Mouse (Mus musculus): ENCODE results near the gene Tmem120a. TPM values are rescaled to one million over a fixed set of nuclear protein-coding genes. Genes with fewer than 3 reads are reported as not detected.

Gene Tmem120a
- polyA plus RNA-seq, 1 experiment from 2014 or later = 62.5 TPM

DNA sequence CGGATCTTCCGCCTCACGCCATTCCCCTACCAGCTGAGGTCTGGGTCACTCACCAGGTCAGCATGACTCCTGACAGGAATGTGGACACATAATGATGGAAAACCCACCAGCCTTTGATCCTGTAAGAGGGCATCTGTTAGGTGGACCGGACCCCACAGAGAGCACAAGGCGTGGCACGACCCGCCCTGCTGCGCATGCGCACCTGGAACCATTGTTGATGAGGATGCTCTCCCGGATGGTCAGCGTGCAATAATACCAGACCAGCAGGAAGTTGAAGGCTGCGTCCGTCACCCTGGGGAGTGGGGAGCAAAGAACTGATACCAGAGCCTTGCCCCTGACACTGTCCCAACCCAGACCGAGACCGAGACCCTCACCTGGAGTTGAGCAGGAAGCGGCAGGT, 7.7 kb downstream of the Tmem120a start:
- Histone ChIP-seq H3K27ac (ENCODE audit: low read depth, low read length) (no peak overlapping the region), H3K4me1 (replicated peaks; ENCODE audit: control insufficient read depth, insufficient read depth, low read length) (no peaks in the 10 kb centered on the region), H3K36me3 (ENCODE audit: control insufficient read depth, insufficient read depth, low read length) (peaks cover 24% of the 10 kb centered on the region), H3K27me3 (ENCODE audit: control insufficient read depth, insufficient read depth, low read length) (no peaks in the 10 kb centered on the region), H3K4me3 (ENCODE audit: low read depth, low read length) (no peak overlapping the region), H3K9ac (ENCODE audit: low read depth, low read length) (no peak overlapping the region), H3K4me2 (replicated peaks; ENCODE audit: low read depth, low read length) (no peak overlapping the region), H3K9me3 (ENCODE audit: control insufficient read depth, low read length) (no peaks in the 10 kb centered on the region)
- 89% methylated on average over 16 of the region's 16 CpGs for WGBS
- ATAC-seq (ENCODE audit: low FRiP score) (no peak), DNase-seq (ENCODE audit: low spot score) (no peak)

GRCm38 (mm10) chr5:135735741-135736140, 8.5 kb downstream of the Tmem120a start:
- no peak for DNase-seq (ENCODE audit: low spot score)
- Histone ChIP-seq H3K27ac (ENCODE audit: low read depth, low read length) (no peak overlapping the region), H3K4me1 (replicated peaks; ENCODE audit: control insufficient read depth, insufficient read depth, low read length) (no peaks in the 10 kb centered on the region), H3K9me3 (ENCODE audit: control insufficient read depth, low read length) (no peaks in the 10 kb centered on the region), H3K9ac (ENCODE audit: low read depth, low read length) (no peak overlapping the region), H3K4me3 (ENCODE audit: low read depth, low read length) (no peak overlapping the region), H3K4me2 (replicated peaks; ENCODE audit: low read depth, low read length) (no peak overlapping the region), H3K36me3 (ENCODE audit: control insufficient read depth, insufficient read depth, low read length) (peaks cover 30% of the 10 kb centered on the region), H3K27me3 (ENCODE audit: control insufficient read depth, insufficient read depth, low read length) (no peaks in the 10 kb centered on the region)
- ATAC-seq (ENCODE audit: low FRiP score) = no peak
- WGBS = 90% methylated on average over 13 of the region's 13 CpGs

DNA sequence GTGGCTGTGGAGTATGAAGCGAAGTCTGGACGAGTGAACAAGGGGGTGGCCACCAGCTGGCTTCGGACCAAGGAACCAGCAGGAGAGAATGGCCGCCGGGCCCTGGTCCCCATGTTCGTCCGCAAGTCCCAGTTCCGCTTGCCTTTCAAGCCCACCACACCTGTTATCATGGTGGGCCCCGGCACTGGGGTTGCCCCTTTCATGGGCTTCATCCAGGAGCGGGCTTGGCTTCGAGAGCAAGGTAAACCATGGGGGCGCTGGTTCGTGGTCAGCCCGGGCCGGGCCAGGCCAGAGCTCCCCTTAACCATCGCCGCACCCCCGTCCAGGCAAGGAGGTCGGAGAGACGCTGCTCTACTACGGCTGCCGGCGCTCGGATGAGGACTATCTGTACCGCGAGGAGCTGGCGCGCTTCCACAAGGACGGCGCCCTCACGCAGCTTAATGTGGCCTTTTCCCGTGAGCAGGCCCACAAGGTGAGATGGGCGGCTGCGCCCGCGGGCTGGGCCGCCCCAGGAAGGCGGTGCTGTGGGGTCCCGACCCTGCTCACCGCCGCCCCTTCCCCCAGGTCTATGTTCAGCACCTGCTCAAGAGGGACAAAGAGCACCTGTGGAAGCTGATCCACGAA, 10.1 kb downstream of the Tmem120a start:
- H3K9me3 ChIP-seq (ENCODE audit: control insufficient read depth, low read length) = no peaks in the 10 kb centered on the region
- no peak for DNase-seq (ENCODE audit: low spot score)
- 91% methylated on average over 40 of the region's 42 CpGs for WGBS
- ATAC-seq (ENCODE audit: low FRiP score) = no peak
- no peaks in the 10 kb centered on the region for H3K4me1 ChIP-seq (replicated peaks; ENCODE audit: control insufficient read depth, insufficient read depth, low read length)
- H3K36me3 ChIP-seq (ENCODE audit: control insufficient read depth, insufficient read depth, low read length) = peaks cover 36% of the 10 kb centered on the region
- no peak overlapping the region for H3K4me2 ChIP-seq (replicated peaks; ENCODE audit: low read depth, low read length)
- H3K4me3 ChIP-seq (ENCODE audit: low read depth, low read length) = no peak overlapping the region
- H3K9ac ChIP-seq (ENCODE audit: low read depth, low read length) = no peak overlapping the region
- no peak overlapping the region for H3K27ac ChIP-seq (ENCODE audit: low read depth, low read length)
- no peaks in the 10 kb centered on the region for H3K27me3 ChIP-seq (ENCODE audit: control insufficient read depth, insufficient read depth, low read length)

DNA sequence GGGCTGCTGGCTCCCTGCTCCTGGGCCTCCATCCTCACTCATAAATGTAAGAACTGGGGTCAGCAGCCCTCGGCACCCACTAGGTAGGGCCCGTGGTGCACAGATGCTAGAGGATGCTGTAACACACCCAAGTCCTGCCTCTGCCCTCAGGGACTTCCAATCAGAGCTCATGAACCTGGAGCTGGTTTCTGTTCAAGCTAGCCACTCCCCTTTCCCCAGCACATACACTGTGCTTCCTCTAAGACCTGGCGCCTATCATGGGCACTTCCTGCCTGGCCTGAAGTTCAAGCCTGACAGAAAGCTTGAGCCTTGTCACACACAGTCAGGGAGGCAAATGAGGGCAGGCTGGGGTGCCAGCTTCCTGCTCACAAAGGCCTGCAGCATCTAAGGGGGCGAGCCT, 11.2 kb downstream of the Tmem120a start:
- no peak overlapping the region for H3K9ac ChIP-seq (ENCODE audit: low read depth, low read length)
- H3K27me3 ChIP-seq (ENCODE audit: control insufficient read depth, insufficient read depth, low read length) = no peaks in the 10 kb centered on the region
- H3K4me3 ChIP-seq (ENCODE audit: low read depth, low read length) = no peak overlapping the region
- H3K27ac ChIP-seq (ENCODE audit: low read depth, low read length) = no peak overlapping the region
- no peak for DNase-seq (ENCODE audit: low spot score)
- no peak for ATAC-seq (ENCODE audit: low FRiP score)
- H3K4me1 ChIP-seq (replicated peaks; ENCODE audit: control insufficient read depth, insufficient read depth, low read length) = no peaks in the 10 kb centered on the region
- H3K36me3 ChIP-seq (ENCODE audit: control insufficient read depth, insufficient read depth, low read length) = peaks cover 36% of the 10 kb centered on the region
- 91% methylated on average over 4 of the region's 4 CpGs for WGBS
- no peak overlapping the region for H3K4me2 ChIP-seq (replicated peaks; ENCODE audit: low read depth, low read length)
- no peaks in the 10 kb centered on the region for H3K9me3 ChIP-seq (ENCODE audit: control insufficient read depth, low read length)

- Histone ChIP-seq H3K4me1 (replicated peaks; ENCODE audit: control insufficient read depth, insufficient read depth, low read length) (peaks cover 7% of the 10 kb centered on the region; the same call in 1 of the 2 replicates), H3K4me3 (ENCODE audit: low read depth, low read length) (no peak overlapping the region), H3K4me2 (replicated peaks; ENCODE audit: low read depth, low read length) (no peak overlapping the region), H3K9ac (ENCODE audit: low read depth, low read length) (no peak overlapping the region), H3K9me3 (ENCODE audit: control insufficient read depth, low read length) (no peaks in the 10 kb centered on the region), H3K27me3 (ENCODE audit: control insufficient read depth, insufficient read depth, low read length) (no peaks in the 10 kb centered on the region), H3K36me3 (ENCODE audit: control insufficient read depth, insufficient read depth, low read length) (peaks cover 36% of the 10 kb centered on the region), H3K27ac (ENCODE audit: low read depth, low read length) (no peak overlapping the region)
- WGBS = 95% methylated on average over 16 of the region's 16 CpGs
- ATAC-seq (ENCODE audit: low FRiP score) (no peak), DNase-seq (ENCODE audit: low spot score) (no peak)
Measured at GRCm38 (mm10) chr5:135731322-135731721, 12.9 kb downstream of the Tmem120a start.

DNA sequence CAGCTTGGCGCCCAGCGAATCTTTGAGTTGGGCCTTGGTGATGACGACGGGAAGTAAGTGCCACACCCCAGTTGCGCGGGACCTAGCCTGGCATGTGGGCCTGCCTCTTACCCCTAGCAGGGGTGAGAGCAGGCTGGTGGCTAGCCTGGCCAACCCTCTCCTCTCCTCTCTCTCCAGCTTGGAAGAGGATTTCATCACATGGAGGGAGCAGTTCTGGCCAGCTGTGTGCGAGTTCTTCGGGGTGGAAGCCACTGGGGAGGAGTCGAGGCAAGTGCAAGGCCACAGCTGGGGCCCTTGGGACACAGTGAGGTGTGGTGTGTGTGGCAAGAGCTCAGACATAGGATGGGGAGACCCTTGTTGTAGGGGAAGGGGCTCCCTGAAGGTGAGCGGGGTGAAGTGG, 13.3 kb downstream of the Tmem120a start:
- no peaks in the 10 kb centered on the region for H3K27me3 ChIP-seq (ENCODE audit: control insufficient read depth, insufficient read depth, low read length)
- H3K27ac ChIP-seq (ENCODE audit: low read depth, low read length) = no peak overlapping the region
- WGBS = 94% methylated on average over 10 of the region's 10 CpGs
- no peak overlapping the region for H3K4me3 ChIP-seq (ENCODE audit: low read depth, low read length)
- H3K9me3 ChIP-seq (ENCODE audit: control insufficient read depth, low read length) = no peaks in the 10 kb centered on the region
- no peak overlapping the region for H3K9ac ChIP-seq (ENCODE audit: low read depth, low read length)
- ATAC-seq (ENCODE audit: low FRiP score) = no peak
- no peak for DNase-seq (ENCODE audit: low spot score)
- H3K4me1 ChIP-seq (replicated peaks; ENCODE audit: control insufficient read depth, insufficient read depth, low read length) = peaks cover 11% of the 10 kb centered on the region
- H3K36me3 ChIP-seq (ENCODE audit: control insufficient read depth, insufficient read depth, low read length) = peaks cover 36% of the 10 kb centered on the region
- H3K4me2 ChIP-seq (replicated peaks; ENCODE audit: low read depth, low read length) = no peak overlapping the region

DNA sequence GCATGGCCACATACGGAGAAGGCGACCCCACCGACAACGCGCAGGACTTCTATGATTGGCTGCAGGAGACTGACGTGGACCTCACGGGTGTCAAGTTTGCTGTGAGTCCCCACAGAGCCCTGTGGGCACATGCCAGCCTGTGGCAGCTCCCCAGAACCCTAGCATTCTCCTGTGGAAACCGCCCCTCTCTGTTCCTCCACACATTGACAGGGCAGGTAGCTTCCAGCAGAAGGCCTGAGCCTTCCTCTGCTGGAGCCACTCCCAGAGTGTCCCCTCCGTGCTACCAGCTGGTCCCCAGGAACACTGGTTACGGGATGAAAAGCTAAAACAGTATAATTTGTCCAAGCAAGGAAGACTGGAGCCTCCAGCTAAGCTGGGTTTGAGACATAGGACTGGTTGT, 14.0 kb downstream of the Tmem120a start:
- H3K4me2 ChIP-seq (replicated peaks; ENCODE audit: low read depth, low read length) = no peak overlapping the region
- H3K27ac ChIP-seq (ENCODE audit: low read depth, low read length) = no peak overlapping the region
- ATAC-seq (ENCODE audit: low FRiP score) (no peak), DNase-seq (ENCODE audit: low spot score) (no peak)
- H3K27me3 ChIP-seq (ENCODE audit: control insufficient read depth, insufficient read depth, low read length) = no peaks in the 10 kb centered on the region
- WGBS = 96% methylated on average over 10 of the region's 10 CpGs
- H3K4me3 ChIP-seq (ENCODE audit: low read depth, low read length) = no peak overlapping the region
- H3K4me1 ChIP-seq (replicated peaks; ENCODE audit: control insufficient read depth, insufficient read depth, low read length) = peaks cover 14% of the 10 kb centered on the region
- H3K9me3 ChIP-seq (ENCODE audit: control insufficient read depth, low read length) = no peaks in the 10 kb centered on the region
- H3K9ac ChIP-seq (ENCODE audit: low read depth, low read length) = no peak overlapping the region
- peaks cover 35% of the 10 kb centered on the region for H3K36me3 ChIP-seq (ENCODE audit: control insufficient read depth, insufficient read depth, low read length)

GRCm38 (mm10) chr5:135729351-135729750, 14.9 kb downstream of the Tmem120a start:
- WGBS = 93% methylated on average over 13 of the region's 13 CpGs
- peaks cover 28% of the 10 kb centered on the region for H3K36me3 ChIP-seq (ENCODE audit: control insufficient read depth, insufficient read depth, low read length)

DNA sequence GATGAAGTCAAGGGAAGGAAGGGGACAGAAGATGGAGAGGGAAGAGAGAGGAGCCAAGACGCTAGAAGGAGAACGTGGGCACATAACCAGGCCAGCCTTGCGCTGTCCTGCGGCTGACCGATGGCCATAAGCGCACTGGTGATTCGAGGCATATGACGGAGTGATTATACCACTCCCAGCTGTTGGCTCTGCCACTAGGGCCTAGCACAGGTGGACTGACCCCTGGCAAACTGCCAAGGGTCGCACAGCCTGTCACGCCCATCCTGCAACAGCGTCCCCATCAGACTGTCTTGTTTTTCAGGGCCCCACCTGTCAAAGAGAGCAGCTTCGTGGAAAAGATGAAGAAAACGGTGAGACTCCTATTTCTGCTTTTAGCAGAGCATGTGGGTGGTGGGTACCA, 15.9 kb downstream of the Tmem120a start:
- DNase-seq (ENCODE audit: low spot score) = no peak
- Histone ChIP-seq H3K27me3 (ENCODE audit: control insufficient read depth, insufficient read depth, low read length) (no peaks in the 10 kb centered on the region), H3K9ac (ENCODE audit: low read depth, low read length) (no peak overlapping the region), H3K27ac (ENCODE audit: low read depth, low read length) (no peak overlapping the region), H3K4me3 (ENCODE audit: low read depth, low read length) (no peak overlapping the region), H3K4me2 (replicated peaks; ENCODE audit: low read depth, low read length) (no peak overlapping the region), H3K36me3 (ENCODE audit: control insufficient read depth, insufficient read depth, low read length) (peaks cover 18% of the 10 kb centered on the region), H3K9me3 (ENCODE audit: control insufficient read depth, low read length) (no peaks in the 10 kb centered on the region), H3K4me1 (replicated peaks; ENCODE audit: control insufficient read depth, insufficient read depth, low read length) (peaks cover 28% of the 10 kb centered on the region)
- no peak for ATAC-seq (ENCODE audit: low FRiP score)
- WGBS = 93% methylated on average over 13 of the region's 13 CpGs

More at GRCm38 (mm10) chr5:135729351-135729750, 14.9 kb downstream of the Tmem120a start:
- H3K9ac ChIP-seq (ENCODE audit: low read depth, low read length) = no peak overlapping the region
- no peak overlapping the region for H3K4me3 ChIP-seq (ENCODE audit: low read depth, low read length)
- no peak overlapping the region for H3K4me2 ChIP-seq (replicated peaks; ENCODE audit: low read depth, low read length)
- DNase-seq (ENCODE audit: low spot score) = no peak
- no peaks in the 10 kb centered on the region for H3K9me3 ChIP-seq (ENCODE audit: control insufficient read depth, low read length)
- ATAC-seq (ENCODE audit: low FRiP score) = no peak
- H3K27ac ChIP-seq (ENCODE audit: low read depth, low read length) = no peak overlapping the region
- peaks cover 23% of the 10 kb centered on the region for H3K4me1 ChIP-seq (replicated peaks; ENCODE audit: control insufficient read depth, insufficient read depth, low read length)
- H3K27me3 ChIP-seq (ENCODE audit: control insufficient read depth, insufficient read depth, low read length) = no peaks in the 10 kb centered on the region
